Mouse (Mus musculus) forebrain, embryonic 12.5 days (tissue): ENCODE data around the gene Mthfd2. TPM values are rescaled to one million over a fixed set of nuclear protein-coding genes. Genes with fewer than 3 reads are reported as not detected.

ENCODE experiments used
- ATAC-seq: fragments of 200-750 bp; cut with Nextera tagmentation; 2 replicates; pipeline ENCODE4 v1.8.0; 2017; ENCODE audit warnings: moderate TSS enrichment; ENCODE audit not compliant: low FRiP score
- H3K27ac ChIP-seq: fragments of 300-500 bp; sonication (generic); 2 replicates; pipeline ENCODE4 v1.5.1; 2016; ENCODE audit warnings: mild to moderate bottlenecking
- H3K27me3 ChIP-seq: fragments of 300-500 bp; sonication (generic); 2 replicates; pipeline ENCODE4 v1.6.1; 2016; ENCODE audit warnings: mild to moderate bottlenecking
- H3K36me3 ChIP-seq: fragments of 300-500 bp; sonication (generic); replicated peaks from 2 replicates; pipeline ENCODE4 v1.6.1; 2016; ENCODE audit warnings: mild to moderate bottlenecking
- H3K4me1 ChIP-seq: fragments of 300-500 bp; sonication (generic); 2 replicates; pipeline ENCODE4 v1.6.1; 2016
- H3K4me2 ChIP-seq: fragments of 300-500 bp; sonication (generic); 2 replicates; pipeline ENCODE4 v1.6.1; 2016; ENCODE audit warnings: mild to moderate bottlenecking, moderate library complexity
- H3K4me3 ChIP-seq: fragments of 300-500 bp; sonication (generic); replicated peaks from 2 replicates; pipeline ENCODE4 v1.5.1; 2016; ENCODE audit warnings: mild to moderate bottlenecking
- H3K9ac ChIP-seq: fragments of 300-500 bp; sonication (generic); 2 replicates; pipeline ENCODE4 v1.6.1; 2016; ENCODE audit warnings: mild to moderate bottlenecking
- H3K9me3 ChIP-seq: fragments of 300-500 bp; sonication (generic); 2 replicates; pipeline ENCODE4 v1.6.1; 2016
- WGBS: fragments of 180-500 bp; shearing (Covaris S2); methylation state at CpG from one replicate; pipeline ENCODE4 v1.1.7; 2016; 5-methylcytosine and 5-hydroxymethylcytosine counted together
- polyA plus RNA-seq: library from polyadenylated mRNA; unstranded; fragments of >200 nt; fragmentation: Nextera tagmentation; extraction: Ambion mirVana; gene quantifications from 2 replicates; pipeline ENCODE4 v1.2.1, GENCODE M21; 2016

The Mthfd2 gene
- 35.8 and 37.4 TPM in 2 replicates for polyA plus RNA-seq

DNA sequence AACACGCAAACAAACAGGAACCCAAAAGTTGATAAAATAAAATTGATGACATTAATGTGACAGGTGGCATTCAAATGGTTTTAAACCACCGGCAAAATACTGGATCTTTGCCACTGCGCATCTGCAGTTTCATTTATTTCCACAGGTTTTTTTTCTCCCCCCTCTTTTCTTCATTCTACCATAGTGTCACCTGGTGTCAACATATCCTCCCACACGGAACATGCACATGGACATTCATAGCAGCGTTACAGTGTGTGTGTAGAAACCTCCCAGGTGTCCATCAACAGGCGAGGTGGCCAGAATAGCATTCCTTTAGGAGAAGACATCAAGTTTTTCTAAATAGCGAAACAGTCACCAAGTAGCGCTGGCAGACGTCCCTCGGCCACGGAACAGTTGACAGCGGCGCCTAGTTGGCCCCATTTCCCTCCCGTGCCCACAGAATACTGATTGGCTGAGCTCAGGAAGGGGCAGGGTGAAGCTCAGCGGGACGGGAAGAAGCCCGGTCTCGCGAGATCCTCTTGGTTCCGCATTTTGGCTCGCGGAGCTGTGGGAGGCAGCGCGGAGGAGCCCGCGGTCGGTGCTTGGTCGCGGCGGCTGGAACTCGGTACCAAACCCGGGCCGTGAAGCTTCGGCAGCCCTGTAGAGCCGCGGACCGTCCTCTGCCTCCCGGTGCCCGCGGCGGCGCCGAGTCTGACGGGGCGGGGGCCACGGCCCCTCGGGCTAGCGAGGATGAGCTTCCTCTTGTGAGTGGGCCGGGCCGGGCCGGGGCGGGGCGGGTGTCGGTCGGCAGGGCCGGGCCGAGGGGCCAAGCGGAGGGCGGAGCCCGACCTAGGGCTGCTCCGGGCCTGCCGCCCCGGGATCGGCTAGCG lies at the start of gene Mthfd2, which contains the start of gene Mob1a:
TSS of gene Mthfd2 (minus strand) at position 384 of the 869 bp plus-strand sequence.
TSS of gene Mob1a (plus strand) at position 492 of the 869 bp plus-strand sequence.
- Histone ChIP-seq H3K4me1 (peaks cover 14% of the 10 kb centered on the region), H3K27ac (peak within 1 kb of the TSS; percentile 93), H3K9me3 (no peaks in the 10 kb centered on the region), H3K36me3 (peaks cover 14% of the 10 kb centered on the region), H3K4me2 (peak within 1 kb of the TSS; percentile 78), H3K4me3 (peak within 1 kb of the TSS; percentile 97), H3K27me3 (no peaks in the 10 kb centered on the region), H3K9ac (peak within 1 kb of the TSS; percentile 98)
- ATAC-seq: peak; percentile 98
- 1% methylated on average over 65 of the region's 65 CpGs for WGBS

GRCm38 (mm10) chr6:83373704-83374300 lies 48.1 kb upstream of the Mthfd2 start:
- ATAC-seq: no peak
- Histone ChIP-seq H3K4me1 (no peaks in the 10 kb centered on the region), H3K36me3 (peaks cover 99% of the 10 kb centered on the region)

DNA sequence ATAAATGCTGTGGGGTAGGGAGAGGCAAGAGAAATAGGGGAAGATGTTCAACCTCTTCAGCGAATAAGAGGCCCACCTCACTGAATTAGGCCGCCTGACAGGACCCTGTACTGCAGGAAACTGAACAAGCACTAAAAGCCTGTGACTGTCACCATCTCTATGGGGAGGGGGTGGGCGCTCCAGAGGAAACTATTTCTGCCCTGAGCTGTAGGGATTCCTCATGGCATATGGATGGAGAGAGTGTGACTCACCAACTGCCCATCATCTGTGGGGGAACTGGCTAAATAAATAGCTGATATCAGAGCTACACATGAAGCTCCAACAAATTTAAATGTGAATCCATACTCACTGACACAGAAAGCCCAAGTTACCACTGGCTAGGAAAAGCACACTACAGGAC lies 45.6 kb upstream of the Mthfd2 start:
- Histone ChIP-seq H3K4me1 (no peaks in the 10 kb centered on the region), H3K9me3 (no peaks in the 10 kb centered on the region), H3K4me3 (no peak overlapping the region), H3K27me3 (no peaks in the 10 kb centered on the region), H3K36me3 (peaks cover 97% of the 10 kb centered on the region), H3K9ac (no peak overlapping the region), H3K4me2 (no peak overlapping the region), H3K27ac (no peak overlapping the region)
- ATAC-seq: no peak
- 86% methylated on average over 3 of the region's 3 CpGs for WGBS

More at GRCm38 (mm10) chr6:83373704-83374300, 48.1 kb upstream of the Mthfd2 start:
- Histone ChIP-seq H3K27me3 (no peaks in the 10 kb centered on the region), H3K4me3 (no peak overlapping the region), H3K27ac (no peak overlapping the region), H3K9me3 (no peaks in the 10 kb centered on the region), H3K9ac (no peak overlapping the region), H3K4me2 (no peak overlapping the region)
- 83% methylated on average over 9 of the region's 9 CpGs for WGBS

DNA sequence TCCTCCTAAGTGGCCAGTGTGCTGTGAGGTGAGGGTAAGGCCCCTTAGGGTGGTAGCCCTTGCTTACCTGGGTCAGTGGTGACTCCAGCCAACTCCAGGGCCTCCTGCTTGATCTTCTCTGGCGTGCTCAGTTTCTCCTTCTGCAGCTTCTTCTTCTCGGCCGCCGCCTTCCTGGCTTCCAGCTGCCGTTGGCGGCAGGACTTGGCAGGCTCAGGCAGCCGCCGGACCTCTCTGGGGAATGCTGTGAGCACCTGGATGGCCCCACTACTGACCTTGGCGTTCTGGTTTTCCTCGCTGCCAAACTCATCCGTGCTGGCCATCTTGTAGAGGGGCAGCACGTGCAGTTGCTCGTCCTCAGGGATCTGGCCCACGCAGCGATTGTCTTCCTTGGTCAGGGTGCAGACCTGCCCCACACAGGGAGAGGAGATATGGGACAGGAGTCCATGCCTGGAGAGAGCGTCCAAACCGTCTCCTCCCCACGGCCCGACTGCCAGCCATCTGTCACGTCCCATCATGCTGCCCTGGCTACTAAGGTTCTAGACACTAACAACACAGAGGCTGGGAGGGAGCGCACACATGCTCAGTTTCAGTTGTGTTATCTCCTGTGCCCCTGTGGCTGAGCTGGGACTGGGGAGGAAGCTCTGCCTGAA lies 44.7 kb upstream of the Mthfd2 start:
- Histone ChIP-seq H3K27me3 (no peaks in the 10 kb centered on the region), H3K9me3 (no peaks in the 10 kb centered on the region), H3K4me3 (no peak overlapping the region), H3K36me3 (peaks cover 91% of the 10 kb centered on the region), H3K27ac (no peak overlapping the region), H3K4me1 (no peaks in the 10 kb centered on the region), H3K4me2 (no peak overlapping the region), H3K9ac (no peak overlapping the region)
- no peak for ATAC-seq
- WGBS: 93% methylated on average over 21 of the region's 21 CpGs

DNA sequence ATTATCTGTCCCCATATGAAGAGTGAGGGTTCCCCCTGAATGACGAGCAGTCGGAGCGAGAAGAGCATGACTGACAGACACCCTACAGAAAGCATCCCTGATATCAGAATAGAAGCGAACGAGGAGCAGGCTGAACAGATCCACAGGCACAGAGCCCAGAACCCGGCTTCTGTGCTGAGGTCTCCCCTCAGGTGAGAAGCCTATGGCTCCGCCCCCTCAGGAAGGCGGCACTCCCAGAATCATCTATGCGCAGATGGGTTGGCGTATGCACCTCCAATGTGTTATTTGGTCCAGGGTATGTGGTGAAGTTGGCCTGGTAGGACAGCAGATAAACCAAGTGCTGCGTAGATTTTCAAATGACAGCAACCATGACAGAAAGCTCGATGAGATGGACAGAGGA lies 37.4 kb upstream of the Mthfd2 start:
- no peak for ATAC-seq
- H3K4me1 ChIP-seq: no peaks in the 10 kb centered on the region
- H3K4me2 ChIP-seq: no peak overlapping the region
- H3K4me3 ChIP-seq: no peak overlapping the region
- H3K36me3 ChIP-seq: peaks cover 63% of the 10 kb centered on the region
- no peak overlapping the region for H3K27ac ChIP-seq
- H3K9me3 ChIP-seq: no peaks in the 10 kb centered on the region
- 92% methylated on average over 12 of the region's 12 CpGs for WGBS
- no peak overlapping the region for H3K9ac ChIP-seq
- no peaks in the 10 kb centered on the region for H3K27me3 ChIP-seq

DNA sequence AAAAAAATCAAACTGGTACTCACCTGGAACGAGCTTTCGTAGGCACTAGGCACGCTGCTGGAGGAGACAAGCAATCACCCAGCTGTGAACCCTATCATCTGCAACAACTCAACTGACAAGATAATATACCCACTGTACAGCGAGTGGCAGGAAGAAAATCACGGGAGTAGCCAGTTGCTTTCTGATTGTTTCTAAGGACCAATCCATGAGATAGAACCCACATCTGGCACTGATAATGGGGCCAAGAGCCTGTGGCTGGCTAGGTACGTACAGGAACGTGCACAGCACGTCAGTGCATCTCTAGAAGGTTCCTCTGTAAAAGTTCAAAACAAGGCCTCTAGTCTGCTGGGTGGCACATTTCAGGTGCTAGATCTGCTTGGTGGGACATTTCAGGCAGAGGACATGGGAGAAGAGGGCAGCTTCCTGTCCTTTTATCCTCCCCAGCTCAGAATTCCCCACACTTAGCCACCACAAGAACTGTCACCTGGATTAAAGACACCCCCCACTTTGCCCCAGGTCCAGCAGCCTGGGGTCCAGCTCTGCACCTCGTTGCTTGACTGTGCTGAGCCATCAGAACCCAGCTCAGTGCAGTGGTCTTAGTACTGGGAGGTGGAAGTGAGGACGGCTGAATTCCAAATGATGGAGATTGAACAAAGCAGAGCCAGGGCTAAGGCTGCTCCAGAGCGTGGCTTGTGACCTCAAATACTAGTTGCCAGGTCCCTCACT lies 36.0 kb upstream of the Mthfd2 start:
- no peaks in the 10 kb centered on the region for H3K9me3 ChIP-seq
- ATAC-seq: no peak
- H3K27ac ChIP-seq: no peak overlapping the region
- H3K4me2 ChIP-seq: no peak overlapping the region
- H3K27me3 ChIP-seq: no peaks in the 10 kb centered on the region
- 84% methylated on average over 11 of the region's 11 CpGs for WGBS
- no peaks in the 10 kb centered on the region for H3K4me1 ChIP-seq
- H3K9ac ChIP-seq: no peak overlapping the region
- peaks cover 55% of the 10 kb centered on the region for H3K36me3 ChIP-seq
- H3K4me3 ChIP-seq: no peak overlapping the region

GRCm38 (mm10) chr6:83357436-83357835 lies 31.7 kb upstream of the Mthfd2 start:
- Histone ChIP-seq H3K36me3 (peaks cover 63% of the 10 kb centered on the region), H3K4me2 (no peak overlapping the region), H3K4me3 (no peak overlapping the region), H3K4me1 (no peaks in the 10 kb centered on the region), H3K27me3 (no peaks in the 10 kb centered on the region), H3K9me3 (no peaks in the 10 kb centered on the region), H3K27ac (no peak overlapping the region), H3K9ac (no peak overlapping the region)
- no peak for ATAC-seq
- WGBS: 90% methylated on average over 10 of the region's 10 CpGs

DNA sequence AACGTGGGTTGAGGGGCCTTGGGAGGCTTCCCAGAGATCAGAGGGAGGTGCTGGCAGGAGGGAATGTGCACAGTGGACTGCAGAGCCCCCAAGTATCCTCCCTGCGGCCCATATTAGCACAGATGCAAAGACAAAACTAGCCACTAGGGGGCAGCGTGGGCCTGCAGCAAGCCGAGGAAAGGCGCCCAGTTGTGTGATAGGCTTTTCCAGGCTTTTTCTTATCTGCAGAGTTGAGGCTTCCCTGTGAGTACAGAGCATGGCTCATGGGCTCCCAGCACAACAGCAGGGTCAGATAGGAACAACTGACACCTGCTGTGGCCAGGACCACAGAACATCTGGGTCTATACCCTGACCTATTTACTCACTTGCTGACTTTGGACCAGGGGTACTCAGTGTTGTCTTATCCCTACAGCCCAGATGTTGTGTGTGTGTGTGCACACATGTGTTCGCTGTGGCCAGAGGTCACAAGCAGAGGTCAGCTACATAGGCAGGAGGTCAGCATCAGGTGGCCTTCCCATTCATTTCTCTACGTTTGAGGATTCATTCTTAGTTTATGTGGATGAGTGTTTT lies 30.9 kb upstream of the Mthfd2 start:
- Histone ChIP-seq H3K4me2 (no peak overlapping the region), H3K27ac (no peak overlapping the region), H3K4me1 (no peaks in the 10 kb centered on the region), H3K9ac (no peak overlapping the region), H3K27me3 (no peaks in the 10 kb centered on the region), H3K9me3 (no peaks in the 10 kb centered on the region), H3K36me3 (peaks cover 59% of the 10 kb centered on the region), H3K4me3 (no peak overlapping the region)
- WGBS: 26% methylated on average over 7 of the region's 7 CpGs
- peak; percentile 62 for ATAC-seq

GRCm38 (mm10) chr6:83354856-83355781 lies 29.4 kb upstream of the Mthfd2 start:
- Histone ChIP-seq H3K36me3 (peaks cover 50% of the 10 kb centered on the region), H3K27ac (no peak overlapping the region), H3K27me3 (no peaks in the 10 kb centered on the region), H3K4me3 (no peak overlapping the region), H3K9me3 (no peaks in the 10 kb centered on the region), H3K4me1 (peaks cover 7% of the 10 kb centered on the region), H3K4me2 (no peak overlapping the region), H3K9ac (no peak overlapping the region)
- WGBS: 86% methylated on average over 9 of the region's 9 CpGs
- no peak for ATAC-seq

DNA sequence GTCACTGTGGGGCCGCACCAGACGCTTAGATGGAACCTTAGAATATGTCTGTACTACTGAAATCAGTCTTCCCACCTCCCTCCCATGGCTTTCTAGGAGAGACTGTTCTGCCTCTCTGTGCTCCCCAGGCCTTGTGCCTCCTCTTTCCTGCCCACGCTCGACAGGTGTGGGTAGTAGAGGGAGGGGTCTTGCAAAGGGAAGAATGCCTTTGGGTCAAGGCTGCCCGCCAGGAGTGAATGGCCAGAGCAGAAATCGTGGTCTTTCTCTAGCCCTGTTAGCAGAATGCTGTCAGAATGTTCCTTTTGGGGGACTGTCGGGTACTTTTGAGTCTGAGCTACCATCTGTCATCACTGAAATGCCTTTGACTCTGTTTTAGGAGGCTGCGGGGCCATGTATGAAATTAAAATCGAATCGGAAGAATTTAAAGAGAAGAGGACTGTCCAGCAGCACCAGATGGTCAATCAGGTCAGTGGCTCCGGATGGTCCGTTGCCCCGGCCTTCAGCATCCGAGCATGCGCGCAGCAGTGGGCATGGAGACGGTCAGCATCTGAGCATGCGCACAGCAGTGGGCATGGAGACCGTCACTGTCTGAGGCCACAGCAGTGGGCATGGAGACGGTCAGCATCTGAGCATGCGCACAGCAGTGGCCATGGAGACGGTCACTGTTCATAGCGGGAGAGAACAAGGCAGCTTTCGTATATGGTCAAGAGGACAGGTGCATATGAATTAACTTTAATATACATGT lies 27.1 kb upstream of the Mthfd2 start:
- Histone ChIP-seq H3K4me2 (no peak overlapping the region), H3K4me1 (peaks cover 16% of the 10 kb centered on the region), H3K36me3 (peaks cover 30% of the 10 kb centered on the region), H3K27me3 (no peaks in the 10 kb centered on the region), H3K27ac (no peak overlapping the region), H3K9me3 (no peaks in the 10 kb centered on the region), H3K4me3 (no peak overlapping the region), H3K9ac (no peak overlapping the region)
- ATAC-seq: no peak
- WGBS: 93% methylated on average over 24 of the region's 24 CpGs
